Mouse (Mus musculus) brain, adult 10 weeks (tissue): ENCODE results near the gene Slc5a4a. TPM values are rescaled to one million over a fixed set of nuclear protein-coding genes. Genes with fewer than 3 reads are reported as not detected.

ENCODE experiments used
- polyA plus RNA-seq: library from polyadenylated mRNA; stranded (reverse); fragments of 350-450 nt; fragmentation: Illumina TruSeq; extraction: RNeasy Lipid Tissue Mini Kit (QIAGEN cat#74804); gene quantifications from one replicate; pipeline ENCODE4 v1.2.3, GENCODE M21; 2015; ENCODE audit warnings: low read depth, low replicate concordance

Slc5a4a gene
- not detected for polyA plus RNA-seq

DNA sequence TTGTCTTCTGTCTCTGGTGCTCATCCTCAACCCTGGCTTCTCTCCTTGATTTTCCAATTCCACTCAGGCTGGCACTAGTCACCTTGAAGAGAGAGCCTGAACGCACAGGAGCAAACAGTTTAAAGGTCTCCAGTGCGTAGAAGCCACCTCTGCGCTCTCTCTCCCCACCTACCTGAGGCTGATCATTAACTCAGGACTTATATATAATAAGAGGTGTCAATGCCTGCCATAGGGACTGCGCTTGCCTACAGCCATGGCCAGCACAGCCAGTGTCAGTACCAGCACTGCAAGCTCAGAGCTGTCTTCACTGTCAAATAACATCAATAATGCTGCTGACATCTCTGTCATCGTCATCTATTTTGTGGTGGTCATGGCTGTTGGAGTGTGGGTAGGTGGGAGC, at the start of gene Slc5a4a:
Gene Slc5a4a (plus strand): TSS at position 174 of the 400 bp plus-strand sequence.

DNA sequence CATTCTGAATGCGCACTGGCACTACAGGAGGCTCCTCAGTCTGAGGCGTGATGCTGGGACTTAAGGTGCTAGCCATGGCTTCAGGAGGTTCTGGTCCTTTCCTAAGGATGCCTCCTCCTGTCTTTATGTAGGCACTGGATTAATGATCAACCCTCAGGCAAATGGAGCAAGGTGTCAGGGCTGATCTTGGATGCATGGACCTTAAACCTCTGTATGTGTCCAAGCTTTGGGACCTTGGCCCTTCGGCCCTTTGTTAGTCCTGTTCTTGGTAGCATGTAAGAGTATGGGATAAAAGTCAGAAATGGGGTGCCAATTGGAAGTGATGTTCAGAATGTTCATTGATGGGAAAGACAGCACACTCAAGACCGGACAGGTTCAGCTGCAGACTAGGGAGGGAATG, 36.4 kb upstream of the Slc5a4a start, which contains the start of gene Slc5a4b:
Gene Slc5a4b (minus strand): TSS at position 101 of the 400 bp plus-strand sequence.

DNA sequence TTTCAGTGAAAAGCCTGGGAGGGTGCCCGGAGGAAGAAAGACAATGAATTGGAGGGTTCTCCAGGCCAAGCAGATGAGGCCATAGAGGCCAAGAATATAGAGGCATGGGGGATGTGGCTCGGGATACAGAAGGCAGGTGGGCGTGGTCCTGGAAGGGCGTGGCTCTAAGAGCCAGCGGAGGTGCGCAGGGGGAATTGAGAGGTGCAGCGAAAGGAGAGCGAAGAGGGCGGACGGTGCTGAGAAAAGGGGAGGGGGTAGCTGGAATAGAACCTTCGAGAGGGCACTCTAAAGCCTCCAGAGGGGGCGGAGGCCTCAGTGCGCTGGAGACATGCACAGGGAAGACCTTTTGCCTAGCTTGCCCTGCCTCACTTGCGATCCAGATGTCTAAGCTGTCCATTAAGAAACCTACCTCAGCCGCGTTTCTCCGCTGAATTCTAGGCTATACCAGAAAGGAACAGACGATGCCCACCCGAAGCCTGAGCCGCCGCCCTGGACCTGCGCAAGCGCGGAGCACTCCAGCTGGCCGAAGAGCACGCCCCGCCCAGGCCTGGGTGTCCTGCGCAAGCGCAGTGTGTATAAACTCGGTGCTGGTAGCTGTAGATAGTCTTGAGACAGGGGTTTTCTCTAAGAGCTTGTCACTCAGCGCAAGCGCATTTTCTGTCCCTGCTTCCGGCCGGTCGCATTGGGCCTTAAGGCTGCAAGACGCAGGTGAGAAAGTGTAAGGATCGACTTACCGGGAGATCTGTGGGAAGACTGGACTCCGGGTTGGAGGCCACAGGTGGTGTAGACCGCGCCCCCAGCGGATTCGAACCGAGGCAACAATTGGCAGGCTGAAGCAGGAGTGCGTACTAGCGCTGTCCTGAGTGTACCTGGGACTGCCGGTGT, 90.3 kb downstream of the Slc5a4a start, which contains the start of gene Prmt2:
Gene Prmt2 (minus strand): TSS at position 525 of the 885 bp plus-strand sequence.

Other genes with a start within 250 kb of the Slc5a4a start
- 82.4 TPM for gene Smarcb1, start 225.8 kb upstream of the Slc5a4a start, polyA plus RNA-seq
- 417 TPM for gene Chchd10, start 214.3 kb upstream of the Slc5a4a start, polyA plus RNA-seq
- 2.2 TPM for gene Mmp11, start 211.0 kb upstream of the Slc5a4a start, polyA plus RNA-seq
- gene Gm867, start 206.8 kb upstream of the Slc5a4a start, polyA plus RNA-seq, result 1.7 TPM
- not detected for gene Vpreb3, start 204.4 kb upstream of the Slc5a4a start, polyA plus RNA-seq
- not detected for gene Gm5134, start 192.9 kb upstream of the Slc5a4a start, polyA plus RNA-seq
- gene Zfp280b, start 114.8 kb upstream of the Slc5a4a start, polyA plus RNA-seq, result 10.4 TPM
- not detected for gene Slc5a4b, start 36.5 kb upstream of the Slc5a4a start, polyA plus RNA-seq
- 70.6 TPM for gene Prmt2, start 90.4 kb downstream of the Slc5a4a start, polyA plus RNA-seq
- 268 TPM for gene S100b, start 106.4 kb downstream of the Slc5a4a start, polyA plus RNA-seq
- 42.7 TPM for gene Dip2a, start 197.8 kb downstream of the Slc5a4a start, polyA plus RNA-seq